Mouse (Mus musculus) ES-Bruce4 (cell line): ENCODE results near the gene Txnrd1. TPM values are rescaled to one million over a fixed set of nuclear protein-coding genes. Genes with fewer than 3 reads are reported as not detected.

Experiments used
- H3K27ac ChIP-seq: 2 replicates; pipeline ENCODE4 v1.5.1; 2012; ENCODE audit warnings: low read length, inconsistent platforms; ENCODE audit not compliant: insufficient read depth
- H3K27me3 ChIP-seq: 2 replicates; pipeline ENCODE4 v1.6.1; 2012; ENCODE audit warnings: mild to moderate bottlenecking, low read length, inconsistent platforms; ENCODE audit not compliant: control insufficient read depth, poor library complexity, insufficient read depth, severe bottlenecking
- H3K36me3 ChIP-seq: 2 replicates; pipeline ENCODE4 v1.6.1; 2012; ENCODE audit warnings: inconsistent platforms, mild to moderate bottlenecking, low read length, moderate library complexity; ENCODE audit not compliant: control insufficient read depth, poor library complexity, insufficient read depth, severe bottlenecking
- H3K4me1 ChIP-seq: one replicate; pipeline ENCODE4 v1.8.1; 2011; ENCODE audit warnings: low read length; ENCODE audit not compliant: control insufficient read depth, insufficient read depth
- H3K4me3 ChIP-seq: 2 replicates; pipeline ENCODE4 v1.5.1; 2011; ENCODE audit warnings: low read depth, mild to moderate bottlenecking, low read length
- H3K9ac ChIP-seq: 2 replicates; pipeline ENCODE4 v1.6.1; 2012; ENCODE audit warnings: low read depth, mild to moderate bottlenecking, inconsistent platforms; ENCODE audit not compliant: poor library complexity, severe bottlenecking
- H3K9me3 ChIP-seq: replicated peaks from 2 replicates; pipeline ENCODE4 v1.6.1; 2012; ENCODE audit warnings: mild to moderate bottlenecking, low read length, inconsistent platforms; ENCODE audit not compliant: control insufficient read depth, poor library complexity, insufficient read depth, severe bottlenecking
- EP300 ChIP-seq: IDR thresholded peaks from 2 replicates; pipeline ENCODE4 v1.6.1; 2011; ENCODE audit warnings: low read depth, low read length; ENCODE audit not compliant: insufficient read depth
- polyA plus RNA-seq: library from polyadenylated mRNA; stranded (reverse); fragments of >200 nt; gene quantifications from 2 replicates; pipeline ENCODE4 v1.2.4, GENCODE M21; 2011; ENCODE audit warnings: low read depth; ENCODE audit not compliant: missing spikeins, insufficient read depth, insufficient read length

The Txnrd1 gene
- polyA plus RNA-seq, 1 experiment = 284 TPM

GRCm38 (mm10) chr10:82935774-82936173, 102.0 kb downstream of the Txnrd1 start:
- no peak for TF ChIP-seq EP300
- H3K27ac ChIP-seq = no peak overlapping the region
- H3K4me1 ChIP-seq = no peaks in the 10 kb centered on the region
- no peak overlapping the region for H3K9ac ChIP-seq
- peaks cover 9% of the 10 kb centered on the region for H3K9me3 ChIP-seq
- H3K36me3 ChIP-seq = no peaks in the 10 kb centered on the region
- H3K4me3 ChIP-seq = no peak overlapping the region
- H3K27me3 ChIP-seq = no peaks in the 10 kb centered on the region

Other genes with a start within 250 kb of the Txnrd1 start
- gene 1190007I07Rik, start 210.7 kb upstream of the Txnrd1 start, polyA plus RNA-seq = 55.7 and 55.8 TPM in 2 replicates
- gene Tdg, start 204.1 kb upstream of the Txnrd1 start, polyA plus RNA-seq = 105 and 119 TPM in 2 replicates
- gene Glt8d2, start 143.3 kb upstream of the Txnrd1 start, polyA plus RNA-seq = not detected in 2 replicates
- gene Hcfc2, start 137.8 kb upstream of the Txnrd1 start, polyA plus RNA-seq = 7.9 and 8.6 TPM in 2 replicates
- gene Nfyb, start 69.8 kb upstream of the Txnrd1 start, polyA plus RNA-seq = 101 and 114 TPM in 2 replicates
- 12.7 and 13.9 TPM in 2 replicates for gene Eid3, start 32.7 kb downstream of the Txnrd1 start, polyA plus RNA-seq
- gene Chst11, start 151.5 kb downstream of the Txnrd1 start, polyA plus RNA-seq = 5.2 and 5.4 TPM in 2 replicates